Mouse (Mus musculus) thymus, postnatal 36 days (tissue): ENCODE measurements around the gene Agap1.
A peak's percentile ranks its signal among the peaks of the same experiment; 100 is the strongest.

Experiments
- DNase-seq, 2 experiments: peaks; one replicate each; pipeline ENCODE4 v3.0.0; 2022; ENCODE audit warnings: mixed read lengths in 2 of 2

The Agap1 gene

DNA sequence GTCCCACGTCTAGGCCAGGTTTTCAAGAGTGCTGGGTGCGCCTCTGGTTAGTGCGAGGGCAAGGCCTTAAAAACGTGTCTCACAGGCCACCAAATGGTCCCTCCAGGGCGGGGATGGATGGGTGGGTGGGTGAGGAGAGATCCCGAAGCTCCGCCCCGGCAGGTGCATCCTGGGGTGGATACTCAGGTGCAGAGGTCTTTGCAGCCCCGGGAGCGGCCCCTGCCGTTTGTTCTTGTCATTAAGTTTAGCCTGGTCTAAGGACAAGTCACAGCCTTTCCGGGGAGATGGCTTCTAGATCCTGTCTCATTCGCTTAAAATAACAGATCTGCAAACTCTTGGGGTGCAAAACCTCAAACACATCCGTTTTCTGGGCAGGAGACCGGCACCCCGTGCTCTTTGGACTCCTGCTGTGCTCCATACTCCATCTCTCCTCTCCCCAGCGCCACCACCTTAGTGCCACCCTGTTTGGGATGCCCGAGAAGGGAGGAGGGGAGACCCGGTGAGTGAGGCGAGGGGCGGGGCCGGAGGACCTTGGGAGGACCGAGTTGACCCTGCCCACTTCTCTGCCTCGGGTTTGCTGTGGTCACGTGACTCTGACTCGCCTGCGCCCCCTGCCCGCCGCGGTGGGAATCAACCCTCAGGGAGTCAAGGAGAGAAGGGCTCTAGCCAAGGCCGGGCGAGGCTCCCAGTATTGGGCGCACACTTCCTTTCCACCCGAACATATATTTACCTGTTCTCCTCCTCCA, 485.5 kb downstream of the Agap1 start:
- DNase-seq, result peak; percentile 55 to 57

- no peak for DNase-seq
These were observed 486.4 kb downstream of the Agap1 start for GRCm38 (mm10) chr1:89940961-89941524.

- DNase-seq, result no peak
These were observed 487.2 kb downstream of the Agap1 start for GRCm38 (mm10) chr1:89941701-89942381.

DNA sequence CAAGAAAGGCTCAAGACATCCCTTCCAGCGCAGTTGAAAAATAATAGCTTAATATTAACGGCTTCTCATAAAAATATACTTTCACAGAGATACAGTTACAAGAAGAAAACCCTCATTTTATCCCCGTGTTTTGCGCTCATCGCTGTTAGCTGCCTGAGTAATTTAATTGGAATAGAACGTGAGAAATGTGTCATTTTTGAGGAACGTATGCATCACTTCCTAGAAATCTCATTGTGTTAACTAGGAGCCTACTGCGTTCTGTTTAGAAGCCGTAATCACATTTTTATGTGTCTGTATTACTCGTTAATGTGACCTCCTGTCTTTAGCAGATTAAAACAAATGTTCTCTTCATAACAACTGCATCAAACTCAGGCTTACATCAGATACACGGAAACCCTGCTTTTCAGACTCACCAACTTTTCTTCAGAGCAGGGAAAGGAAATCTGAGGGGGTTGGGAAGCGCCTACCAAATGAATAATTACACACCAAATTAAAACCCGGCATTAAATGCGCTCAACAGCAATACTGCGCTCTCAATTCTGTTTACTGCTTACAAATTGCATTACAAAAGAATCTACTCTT, 487.9 kb downstream of the Agap1 start:
- DNase-seq, result no peak

DNA sequence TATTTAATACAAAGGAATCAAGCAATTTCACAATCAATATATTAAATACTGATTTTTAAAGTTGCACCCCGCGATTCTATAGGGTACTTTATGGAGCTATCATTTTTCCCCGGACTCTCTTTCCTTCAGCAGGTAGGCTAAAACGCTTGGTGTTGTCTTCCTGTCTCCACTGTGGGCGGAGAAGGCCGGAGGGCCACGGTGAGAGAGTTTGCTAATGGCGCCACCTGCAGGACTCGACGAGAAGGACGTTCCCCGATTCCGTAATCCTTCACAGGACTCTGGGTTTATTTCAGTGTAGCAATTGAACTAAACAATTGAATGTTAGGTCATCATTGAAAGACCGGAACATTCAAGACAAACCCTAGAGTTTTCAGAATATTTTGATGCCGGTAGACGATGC, 488.6 kb downstream of the Agap1 start:
- DNase-seq, result peak; percentile 43 to 50
